Mouse (Mus musculus) spleen, adult 2 months (tissue): Measurements from ENCODE around the gene Tinagl1.

ENCODE experiments used
- CTCF ChIP-seq: fragments of 200-500 bp; IDR thresholded peaks from 2 replicates; pipeline ENCODE4 v1.5.1; 2011; ENCODE audit warnings: mild to moderate bottlenecking, inconsistent platforms; ENCODE audit not compliant: insufficient read depth, insufficient read length, insufficient replicate concordance; ENCODE audit errors: extremely low read depth
- POLR2A ChIP-seq: fragments of 200-500 bp; IDR thresholded peaks from 2 replicates; pipeline ENCODE4 v1.6.1; 2011; ENCODE audit warnings: low read depth, low read length, inconsistent platforms

DNA sequence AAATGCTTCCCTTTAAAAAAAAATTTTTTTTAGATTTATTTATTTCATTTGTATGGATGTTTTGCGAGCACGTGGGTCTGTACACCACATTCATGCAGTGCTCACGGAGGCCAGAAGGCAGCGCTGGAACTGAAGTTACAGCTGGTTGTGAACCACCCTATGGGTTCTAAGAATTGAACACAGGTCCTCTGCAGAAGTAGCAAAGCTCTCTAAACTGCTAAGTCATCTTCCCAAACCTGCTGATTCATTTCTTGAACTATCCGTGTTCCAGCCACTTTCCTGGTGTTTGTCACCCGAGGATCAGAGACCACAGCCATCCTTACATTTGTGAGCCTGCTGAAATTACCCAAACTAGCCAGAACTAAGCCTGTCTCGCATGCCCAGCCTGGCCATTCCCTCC is 37.5 kb upstream of the Tinagl1 start:
- no peak for TF ChIP-seq POLR2A
- no peak for TF ChIP-seq CTCF
